Mouse (Mus musculus) retina, postnatal 1 day (tissue): ENCODE measurements at regions not wholly inside any gene's neighbourhood (a gene's known extent, or its start where the extent isn't known, plus 50 kb on each side); places are given as distances from the start of the nearest gene placed in this dataset.

ENCODE experiments used
- DNase-seq: peaks from one replicate; pipeline ENCODE4 v3.0.0-alpha.2; 2012

- DNase-seq, result no peak
Measured at GRCm38 (mm10) chr12:50926234-50926633, 277.3 kb upstream of the Prkd1 start.

- DNase-seq, result no peak
Measured at GRCm38 (mm10) chr12:50921739-50922138, 272.8 kb upstream of the Prkd1 start.

- no peak for DNase-seq
Measured at GRCm38 (mm10) chr12:50899609-50900447, 250.9 kb upstream of the Prkd1 start.

GRCm38 (mm10) chr12:50897606-50898166 is 248.8 kb upstream of the Prkd1 start:
- no peak for DNase-seq

- DNase-seq, result peak; percentile 49
Measured at GRCm38 (mm10) chr12:50893604-50894003, 244.7 kb upstream of the Prkd1 start.

GRCm38 (mm10) chr12:50875796-50876195 is 226.9 kb upstream of the Prkd1 start:
- peak; percentile 79 for DNase-seq

- DNase-seq, result no peak
Measured at GRCm38 (mm10) chr12:50874024-50874398, 225.1 kb upstream of the Prkd1 start.

GRCm38 (mm10) chr12:50873390-50874023 is 224.6 kb upstream of the Prkd1 start:
- DNase-seq, result peak; percentile 88

GRCm38 (mm10) chr12:50851644-50852043 is 202.7 kb upstream of the Prkd1 start:
- DNase-seq, result peak; percentile 76

- no peak for DNase-seq
Measured at GRCm38 (mm10) chr12:50847976-50848375, 199.1 kb upstream of the Prkd1 start.

GRCm38 (mm10) chr12:50842744-50843143 is 193.8 kb upstream of the Prkd1 start:
- no peak for DNase-seq

- DNase-seq, result peak; percentile 56
Measured at GRCm38 (mm10) chr12:50839391-50839790, 190.5 kb upstream of the Prkd1 start.

GRCm38 (mm10) chr12:50808731-50809281 is 159.9 kb upstream of the Prkd1 start:
- no peak for DNase-seq

- no peak for DNase-seq
Measured at GRCm38 (mm10) chr12:50804391-50804790, 155.5 kb upstream of the Prkd1 start.

- DNase-seq, result no peak
Measured at GRCm38 (mm10) chr12:50765156-50765940, 116.5 kb upstream of the Prkd1 start.

GRCm38 (mm10) chr12:50764457-50764856 is 115.6 kb upstream of the Prkd1 start:
- no peak for DNase-seq

- DNase-seq, result no peak
Measured at GRCm38 (mm10) chr12:50734135-50734534, 85.2 kb upstream of the Prkd1 start.

- DNase-seq, result no peak
Measured at GRCm38 (mm10) chr12:50712615-50713014, 63.7 kb upstream of the Prkd1 start.

GRCm38 (mm10) chr12:50709000-50709788 is 60.3 kb upstream of the Prkd1 start:
- no peak for DNase-seq

- DNase-seq, result peak; percentile 84
Measured at GRCm38 (mm10) chr12:50698613-50699442, 49.9 kb upstream of the Prkd1 start.
